Mouse (Mus musculus): Measurements from ENCODE around the gene Klhl24. TPM values are rescaled to one million over a fixed set of nuclear protein-coding genes. Genes with fewer than 3 reads are reported as not detected.
"Not testable (repeated sequence)": the region's sequence is repeated elsewhere in the genome, so short reads cannot be mapped to it uniquely, and the experiment has no call there.

The Klhl24 gene
- polyA plus RNA-seq, 1 experiment: 2.0 TPM

- Histone ChIP-seq H3K4me3 (ENCODE audit: low read depth, low read length) (no peak overlapping the region), H3K27ac (ENCODE audit: insufficient read depth, low read depth, low read length) (no peak overlapping the region), H3K4me1 (ENCODE audit: control insufficient read depth, insufficient read depth, insufficient read length, low read length) (no peaks in the 10 kb centered on the region), H3K36me3 (ENCODE audit: control insufficient read depth, insufficient read depth, low read length) (peaks cover 31% of the 10 kb centered on the region), H3K27me3 (ENCODE audit: control insufficient read depth, insufficient read depth, low read length) (no peaks in the 10 kb centered on the region)
- WGBS: 94% methylated on average over 8 of the region's 8 CpGs
- no peak for TF ChIP-seq CTCF (IDR thresholded peaks at IDR 0.05; ENCODE audit: extremely low read depth, insufficient read length, insufficient replicate concordance, low read depth, low read length)
- no peak for TF ChIP-seq POLR2A (IDR thresholded peaks at IDR 0.05; ENCODE audit: low read depth, low read length)
These were observed 9.7 kb downstream of the Klhl24 start for GRCm38 (mm10) chr16:20106996-20107395.

- H3K4me3 ChIP-seq (ENCODE audit: low read depth, low read length): no peak overlapping the region
- H3K27me3 ChIP-seq (ENCODE audit: control insufficient read depth, insufficient read depth, low read length): no peaks in the 10 kb centered on the region
- no peaks in the 10 kb centered on the region for H3K4me1 ChIP-seq (ENCODE audit: control insufficient read depth, insufficient read depth, insufficient read length, low read length)
- peaks cover 30% of the 10 kb centered on the region for H3K36me3 ChIP-seq (ENCODE audit: control insufficient read depth, insufficient read depth, low read length)
- H3K27ac ChIP-seq (ENCODE audit: insufficient read depth, low read depth, low read length): no peak overlapping the region
- WGBS: 97% methylated on average over 6 of the region's 6 CpGs
- TF ChIP-seq CTCF (IDR thresholded peaks at IDR 0.05; ENCODE audit: extremely low read depth, insufficient read length, insufficient replicate concordance, low read depth, low read length) (no peak), POLR2A (IDR thresholded peaks at IDR 0.05; ENCODE audit: low read depth, low read length) (no peak)
These were observed 11.6 kb downstream of the Klhl24 start for GRCm38 (mm10) chr16:20108961-20109360.

GRCm38 (mm10) chr16:20112649-20113048 lies 15.3 kb downstream of the Klhl24 start:
- Histone ChIP-seq H3K36me3 (ENCODE audit: control insufficient read depth, insufficient read depth, low read length) (peaks cover 31% of the 10 kb centered on the region), H3K4me1 (ENCODE audit: control insufficient read depth, insufficient read depth, insufficient read length, low read length) (no peaks in the 10 kb centered on the region)

GRCm38 (mm10) chr16:20116069-20116468 lies 18.7 kb downstream of the Klhl24 start:
- Histone ChIP-seq H3K27me3 (ENCODE audit: control insufficient read depth, insufficient read depth, low read length) (no peaks in the 10 kb centered on the region), H3K27ac (ENCODE audit: insufficient read depth, low read depth, low read length) (no peak overlapping the region), H3K4me1 (ENCODE audit: control insufficient read depth, insufficient read depth, insufficient read length, low read length) (no peaks in the 10 kb centered on the region), H3K4me3 (ENCODE audit: low read depth, low read length) (no peak overlapping the region), H3K36me3 (ENCODE audit: control insufficient read depth, insufficient read depth, low read length) (peaks cover 38% of the 10 kb centered on the region)
- TF ChIP-seq CTCF (IDR thresholded peaks at IDR 0.05; ENCODE audit: extremely low read depth, insufficient read length, insufficient replicate concordance, low read depth, low read length): no peak
- no peak for TF ChIP-seq POLR2A (IDR thresholded peaks at IDR 0.05; ENCODE audit: low read depth, low read length)
- WGBS: 59% methylated on average over 4 of the region's 4 CpGs

More at GRCm38 (mm10) chr16:20112649-20113048, 15.3 kb downstream of the Klhl24 start:
- H3K27ac ChIP-seq (ENCODE audit: insufficient read depth, low read depth, low read length): no peak overlapping the region
- TF ChIP-seq POLR2A (IDR thresholded peaks at IDR 0.05; ENCODE audit: low read depth, low read length) (no peak), CTCF (IDR thresholded peaks at IDR 0.05; ENCODE audit: extremely low read depth, insufficient read length, insufficient replicate concordance, low read depth, low read length) (no peak)
- H3K27me3 ChIP-seq (ENCODE audit: control insufficient read depth, insufficient read depth, low read length): no peaks in the 10 kb centered on the region
- H3K4me3 ChIP-seq (ENCODE audit: low read depth, low read length): no peak overlapping the region
- 70% methylated on average over 2 of the region's 2 CpGs for WGBS

- 70% methylated on average over 10 of the region's 10 CpGs for WGBS
- peaks cover 27% of the 10 kb centered on the region for H3K36me3 ChIP-seq (ENCODE audit: control insufficient read depth, insufficient read depth, low read length)
- H3K27me3 ChIP-seq (ENCODE audit: control insufficient read depth, insufficient read depth, low read length); H3K4me3 ChIP-seq (ENCODE audit: low read depth, low read length); H3K27ac ChIP-seq (ENCODE audit: insufficient read depth, low read depth, low read length); H3K4me1 ChIP-seq (ENCODE audit: control insufficient read depth, insufficient read depth, insufficient read length, low read length): not testable (repeated sequence)
These were observed 29.1 kb downstream of the Klhl24 start for GRCm38 (mm10) chr16:20126319-20126883.

- Histone ChIP-seq H3K27ac (ENCODE audit: insufficient read depth, low read depth, low read length) (no peak overlapping the region), H3K4me1 (ENCODE audit: control insufficient read depth, insufficient read depth, insufficient read length, low read length) (no peaks in the 10 kb centered on the region), H3K4me3 (ENCODE audit: low read depth, low read length) (no peak overlapping the region), H3K36me3 (ENCODE audit: control insufficient read depth, insufficient read depth, low read length) (peaks cover 10% of the 10 kb centered on the region), H3K27me3 (ENCODE audit: control insufficient read depth, insufficient read depth, low read length) (no peaks in the 10 kb centered on the region)
- no peak for TF ChIP-seq POLR2A (IDR thresholded peaks at IDR 0.05; ENCODE audit: low read depth, low read length)
- TF ChIP-seq CTCF (IDR thresholded peaks at IDR 0.05; ENCODE audit: extremely low read depth, insufficient read length, insufficient replicate concordance, low read depth, low read length): no peak
- WGBS: 39% methylated on average over 2 of the region's 2 CpGs
These were observed 33.1 kb downstream of the Klhl24 start for GRCm38 (mm10) chr16:20130397-20130796.

- 1% methylated on average over 92 of the region's 92 CpGs for WGBS
- peak within 1 kb of the TSS; percentile 66 for H3K27ac ChIP-seq (ENCODE audit: insufficient read depth, low read depth, low read length)
- TF ChIP-seq CTCF (IDR thresholded peaks at IDR 0.05; ENCODE audit: extremely low read depth, insufficient read length, insufficient replicate concordance, low read depth, low read length): no peak
- peaks cover 4% of the 10 kb centered on the region; the same call in 1 of the 2 replicates for H3K4me1 ChIP-seq (ENCODE audit: control insufficient read depth, insufficient read depth, insufficient read length, low read length)
- H3K27me3 ChIP-seq (ENCODE audit: control insufficient read depth, insufficient read depth, low read length): no peaks in the 10 kb centered on the region
- H3K36me3 ChIP-seq (ENCODE audit: control insufficient read depth, insufficient read depth, low read length): no peaks in the 10 kb centered on the region
- H3K4me3 ChIP-seq (ENCODE audit: low read depth, low read length): peak within 1 kb of the TSS; percentile 80
These were observed 43.6 kb downstream of the Klhl24 start, which contains the start of gene Yeats2 for GRCm38 (mm10) chr16:20140772-20141531. TSS of gene Yeats2 (plus strand) at chr16:20141063.
